Mouse (Mus musculus): ENCODE results near the gene Cop1. TPM values are rescaled to one million over a fixed set of nuclear protein-coding genes. Genes with fewer than 3 reads are reported as not detected.
"Not testable (repeated sequence)": the region's sequence is repeated elsewhere in the genome, so short reads cannot be mapped to it uniquely, and the experiment has no call there.

Cop1 gene
- total RNA-seq (2021), result 100 to 1,000 TPM; 152 to 162 TPM

DNA sequence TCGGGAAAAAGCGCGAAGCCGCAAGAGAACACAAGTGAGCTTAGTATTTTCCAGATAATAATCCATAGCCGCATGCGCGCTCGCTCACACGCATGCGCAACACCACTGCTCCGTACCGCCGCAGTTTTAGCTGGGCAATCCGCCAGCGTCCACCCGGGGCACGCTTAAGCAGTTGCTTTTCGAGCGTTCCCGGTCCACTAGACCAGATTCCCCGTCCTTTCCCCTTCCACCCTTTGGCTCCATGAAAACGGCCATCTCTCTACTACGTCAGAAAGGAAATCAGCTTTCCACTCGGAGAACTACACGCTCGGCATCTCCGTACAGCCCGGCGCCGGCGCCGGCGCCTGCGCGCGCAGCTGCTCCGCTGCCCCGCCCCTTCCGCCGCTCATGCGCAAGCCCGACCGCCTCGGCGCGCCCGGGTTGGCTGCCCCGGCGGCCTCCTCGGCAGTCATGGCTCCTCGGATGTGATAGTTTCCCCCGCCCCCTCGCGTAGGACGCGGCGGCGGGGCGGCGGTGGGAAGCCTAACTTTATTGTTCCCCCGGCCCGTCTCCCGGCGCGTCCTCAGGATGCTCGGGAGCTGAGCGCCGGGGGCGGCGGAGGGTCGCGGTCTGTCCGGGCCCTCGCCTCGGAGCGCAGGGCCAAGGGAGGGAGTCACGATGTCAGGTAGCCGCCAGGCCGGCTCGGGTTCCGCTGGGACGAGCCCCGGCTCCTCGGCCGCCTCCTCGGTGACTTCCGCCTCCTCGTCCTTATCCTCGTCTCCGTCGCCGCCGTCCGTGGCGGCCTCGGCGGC is at the start of gene Cop1:
TSS of gene Cop1 (plus strand) at position 540 of the 791 bp plus-strand sequence.
- DNase-seq, result peak; percentile 95

DNA sequence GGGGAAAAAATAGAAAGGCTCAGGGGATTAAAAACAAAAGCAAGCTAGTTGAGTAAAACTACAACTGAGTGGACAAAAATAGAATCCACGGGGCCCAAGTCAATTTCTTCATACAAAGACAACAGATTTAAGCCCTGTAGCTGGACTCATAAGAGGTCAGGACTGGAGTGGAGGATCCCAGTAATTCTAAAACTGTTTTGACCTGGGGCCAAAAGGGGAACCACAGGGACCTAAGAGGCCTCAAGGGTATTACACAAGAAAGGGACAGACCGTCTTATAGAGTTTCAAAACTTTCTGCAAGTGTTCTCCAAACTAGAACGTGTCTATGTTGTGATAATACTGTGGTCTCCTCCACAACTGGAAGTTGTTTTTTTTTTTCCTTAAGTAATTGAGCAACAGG is 45.4 kb upstream of the Cop1 start:
- intact Hi-C loops (cut with DNase I), result no loop called here

More for the DNA sequence above, at the start of gene Cop1:
- intact Hi-C loops (cut with DNase I), result not testable (repeated sequence)

DNA sequence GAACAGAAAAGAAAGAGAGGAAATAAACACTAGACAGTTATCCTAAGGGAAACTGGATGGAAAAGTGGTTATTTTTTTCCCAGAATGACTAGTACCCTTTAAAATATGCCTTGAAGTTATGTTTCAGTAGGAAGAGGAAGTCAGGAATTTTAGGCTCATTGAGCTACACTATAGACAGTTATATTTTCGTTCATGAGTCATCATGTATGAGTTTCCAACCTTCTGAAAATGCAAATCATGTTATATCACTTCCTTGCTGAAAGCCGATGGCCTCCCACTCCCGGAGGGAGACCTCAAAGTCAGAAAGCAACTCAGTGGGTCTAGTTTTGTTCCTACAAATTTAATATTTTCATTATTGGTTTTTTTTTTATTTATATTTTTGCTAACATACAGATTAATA is 33.5 kb upstream of the Cop1 start:
- intact Hi-C loops (cut with DNase I), result no loop called here
- DNase-seq, result no peak

More for the DNA sequence above, 45.4 kb upstream of the Cop1 start:
- no peak for DNase-seq

DNA sequence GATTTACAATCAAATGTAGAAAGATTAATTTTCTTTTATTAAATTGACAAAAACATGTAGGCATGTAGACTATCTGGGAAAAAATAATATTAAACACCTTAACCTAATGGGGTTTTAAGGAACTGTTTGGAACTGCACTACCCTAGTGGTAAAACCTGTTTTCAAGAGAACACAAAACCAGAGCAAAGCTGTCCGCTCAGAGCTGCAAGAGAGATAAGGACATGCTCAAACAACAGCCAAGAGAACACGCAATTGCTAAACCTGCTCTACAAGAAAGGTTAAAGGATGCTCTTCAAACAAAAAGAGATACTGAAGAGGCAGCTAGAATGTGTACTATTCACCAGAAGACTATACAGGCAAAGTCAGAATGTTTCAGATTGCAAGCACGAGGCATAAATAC is 32.5 kb upstream of the Cop1 start:
- intact Hi-C loops (cut with DNase I), result no loop called here
- no peak for DNase-seq

DNA sequence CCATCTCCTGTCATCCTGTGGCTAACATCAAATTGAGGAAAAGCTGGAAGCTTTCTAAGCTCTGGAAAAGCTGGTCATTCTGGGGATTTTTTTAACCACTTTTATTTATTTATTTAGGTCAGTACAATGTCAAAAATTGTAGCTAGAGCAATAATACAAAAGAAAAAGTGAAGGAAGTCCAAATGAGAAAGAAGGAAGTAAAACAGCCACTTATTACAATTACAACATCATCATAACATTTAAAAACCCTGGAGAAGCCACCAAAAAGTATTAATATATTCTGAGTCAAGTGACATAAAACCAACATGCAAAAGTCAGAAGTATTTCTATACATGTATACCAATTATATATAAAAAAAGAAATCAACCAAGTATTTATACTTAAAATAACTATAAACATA is 30.9 kb upstream of the Cop1 start:
- DNase-seq, result no peak
- intact Hi-C loops (cut with DNase I), result no loop called here

DNA sequence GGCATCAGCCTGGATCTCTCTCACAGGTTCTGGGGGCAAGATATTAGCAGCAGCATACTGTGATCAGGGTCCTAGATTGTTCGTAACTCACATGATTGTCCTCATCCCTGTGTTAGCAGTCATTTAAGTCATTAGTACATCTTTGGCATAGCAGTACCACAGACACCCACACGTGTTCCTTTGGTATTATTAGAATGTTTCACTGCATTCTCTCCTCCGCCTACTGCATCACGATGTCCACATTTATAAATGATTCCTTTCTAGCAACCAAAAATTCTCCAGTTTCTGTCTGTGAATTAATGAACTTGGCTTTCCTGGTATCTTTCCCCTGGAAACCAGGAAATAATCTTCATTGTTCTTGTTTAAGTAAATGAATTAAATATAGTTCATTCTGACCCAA is 20.4 kb upstream of the Cop1 start:
- no peak for DNase-seq
- intact Hi-C loops (cut with DNase I), result no loop called here

DNA sequence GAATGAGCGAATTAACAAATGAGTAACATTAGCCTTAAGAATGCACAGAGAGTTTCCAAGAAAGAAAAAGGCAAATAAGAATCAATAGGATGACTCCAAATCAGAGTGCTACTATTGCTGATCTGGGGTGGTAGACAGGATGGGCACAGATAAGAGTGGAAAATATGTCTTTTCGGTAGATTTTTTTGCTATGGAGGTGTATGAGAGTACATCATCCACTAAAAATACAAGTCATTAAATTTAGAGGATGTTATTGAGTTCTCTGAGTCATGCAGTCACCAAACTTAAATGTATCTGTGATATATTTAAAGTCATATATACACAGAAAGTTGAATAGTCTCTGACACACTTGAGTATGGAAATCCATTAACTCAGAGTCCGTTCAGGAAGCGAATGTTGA is 14.7 kb upstream of the Cop1 start:
- intact Hi-C loops (cut with DNase I), result no loop called here
- no peak for DNase-seq

DNA sequence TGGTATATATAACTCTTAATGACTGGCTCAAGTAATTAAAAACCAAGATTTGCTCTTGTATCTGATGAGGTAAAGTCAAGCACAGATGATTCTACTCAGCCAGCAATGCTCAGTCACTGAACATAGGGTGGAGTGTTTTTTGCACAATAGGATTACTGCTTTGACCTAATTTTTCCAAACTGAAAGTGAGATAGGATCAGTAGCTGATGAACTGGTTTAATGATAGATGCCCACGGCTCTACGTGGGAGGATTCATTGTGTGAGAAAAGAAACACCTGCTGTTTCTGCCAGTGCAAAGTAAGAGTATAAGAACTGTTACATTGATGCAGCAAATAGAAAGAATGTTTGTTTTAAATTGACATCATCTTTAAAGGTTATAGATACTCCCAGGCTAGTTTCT is 10.1 kb upstream of the Cop1 start:
- intact Hi-C loops (cut with DNase I), result no loop called here

DNA sequence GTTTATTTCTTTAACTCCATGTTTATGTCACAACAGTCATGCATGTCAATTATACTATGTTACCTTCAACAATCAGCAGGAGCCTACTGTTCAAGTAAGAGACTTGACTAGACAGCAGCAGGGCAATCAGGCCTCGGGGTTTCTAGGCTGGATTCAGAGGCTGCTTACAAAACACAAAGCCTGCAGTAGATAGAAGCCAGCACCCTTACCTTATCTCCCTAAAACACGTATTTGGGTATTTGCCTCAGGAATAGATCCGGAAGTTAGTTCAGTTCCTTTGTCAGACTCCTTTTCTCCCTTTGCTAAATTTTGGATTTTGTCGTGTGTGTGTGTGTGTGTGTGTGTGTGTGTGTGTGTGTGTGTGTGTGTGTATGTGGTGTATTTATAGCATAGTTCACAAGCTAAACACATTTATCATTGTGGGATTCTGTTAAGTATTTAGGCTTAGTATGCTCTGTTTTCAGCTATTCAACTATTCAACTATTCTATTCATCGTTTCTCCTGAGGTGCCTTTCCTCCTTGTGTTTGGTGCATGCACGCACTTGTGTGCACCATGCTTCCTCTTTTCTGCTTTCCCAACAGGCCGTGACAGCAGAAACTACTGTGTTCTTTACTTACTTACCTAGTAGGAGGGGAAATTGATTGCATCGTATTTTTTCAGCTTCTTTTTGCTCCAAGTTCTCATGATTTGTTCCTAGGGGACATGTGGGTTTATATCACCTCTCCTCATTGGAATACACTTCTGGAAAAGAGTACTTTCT is 6.9 kb upstream of the Cop1 start:
- intact Hi-C loops (cut with DNase I), result no loop called here

More for the DNA sequence above, 10.1 kb upstream of the Cop1 start:
- no peak for DNase-seq

DNA sequence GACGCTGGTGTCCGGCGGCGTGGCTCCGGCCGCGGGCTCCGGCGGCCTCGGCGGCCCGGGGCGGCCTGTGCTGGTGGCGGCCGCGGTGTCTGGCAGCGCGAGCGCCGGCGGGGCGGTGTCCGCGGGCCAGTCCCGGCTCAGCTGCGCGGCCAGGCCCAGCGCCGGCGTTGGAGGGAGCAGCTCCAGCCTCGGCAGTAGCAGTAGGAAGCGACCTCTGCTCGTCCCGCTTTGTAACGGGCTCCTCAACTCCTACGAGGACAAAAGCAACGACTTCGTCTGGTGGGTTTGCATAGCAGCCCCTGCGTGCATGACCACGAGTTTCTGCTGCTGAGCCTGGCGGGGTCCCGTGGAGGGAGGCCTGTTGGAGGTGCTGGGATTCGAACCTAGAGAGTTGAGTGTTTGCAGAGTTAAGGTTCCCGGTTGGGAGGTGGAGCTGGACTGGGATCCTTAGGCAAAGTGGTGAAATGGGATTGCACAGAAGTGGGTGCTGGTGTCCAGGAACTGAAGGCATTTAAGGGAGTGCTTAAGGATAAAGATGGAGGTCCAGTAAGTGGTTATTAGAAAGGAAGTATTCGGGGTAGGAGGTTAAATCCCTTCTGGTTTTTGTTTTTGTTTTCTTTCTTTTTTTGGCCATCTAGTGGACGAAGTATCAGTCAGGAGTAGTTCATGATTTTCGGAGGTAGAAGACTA is 597 bp downstream of the Cop1 start:
- intact Hi-C loops (cut with DNase I), result not testable (repeated sequence)
- DNase-seq, result peak; percentile 34

More for the DNA sequence above, 6.9 kb upstream of the Cop1 start:
- no peak for DNase-seq

DNA sequence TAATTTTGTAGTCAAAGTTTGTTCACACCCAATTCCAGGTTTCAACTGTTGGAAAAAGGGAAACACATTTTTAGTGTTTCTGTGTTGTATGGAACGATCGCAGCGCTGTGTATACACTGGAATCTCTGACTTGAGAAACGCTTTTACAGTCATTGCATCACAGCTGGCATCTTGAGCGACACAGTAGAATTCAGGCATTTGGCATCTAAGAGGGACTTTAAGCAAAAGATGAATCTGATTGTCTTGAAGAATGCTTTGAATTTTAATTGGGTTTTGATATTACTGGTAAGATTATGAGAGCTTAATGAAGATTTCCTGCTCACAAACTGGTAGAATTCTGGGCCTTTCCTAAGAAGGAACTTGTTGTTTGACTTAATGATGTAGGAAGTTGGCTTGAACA is 1.3 kb downstream of the Cop1 start:
- intact Hi-C loops (cut with DNase I), result no loop called here

DNA sequence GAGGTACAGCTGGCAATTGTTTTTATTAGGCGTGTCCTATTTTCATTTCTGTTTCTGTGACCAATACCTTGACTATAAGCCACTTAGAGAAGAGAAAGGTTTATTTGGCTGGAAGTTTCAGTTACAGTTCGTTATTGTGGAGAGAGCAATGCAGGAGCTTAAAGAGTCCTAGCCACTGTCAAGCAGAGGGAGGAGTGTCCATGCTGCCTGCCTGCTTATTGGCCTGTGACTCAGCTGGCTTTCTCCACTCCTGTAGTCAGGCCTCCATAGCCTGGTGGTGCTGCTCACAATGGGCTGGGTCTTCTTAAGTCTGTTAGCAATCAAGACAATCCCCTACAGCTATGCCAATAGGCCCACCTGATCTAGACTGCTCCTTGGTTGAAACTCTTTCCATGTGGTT is 2.4 kb downstream of the Cop1 start:
- DNase-seq, result no peak
- intact Hi-C loops (cut with DNase I), result no loop called here

More for the DNA sequence above, 1.3 kb downstream of the Cop1 start:
- no peak for DNase-seq

DNA sequence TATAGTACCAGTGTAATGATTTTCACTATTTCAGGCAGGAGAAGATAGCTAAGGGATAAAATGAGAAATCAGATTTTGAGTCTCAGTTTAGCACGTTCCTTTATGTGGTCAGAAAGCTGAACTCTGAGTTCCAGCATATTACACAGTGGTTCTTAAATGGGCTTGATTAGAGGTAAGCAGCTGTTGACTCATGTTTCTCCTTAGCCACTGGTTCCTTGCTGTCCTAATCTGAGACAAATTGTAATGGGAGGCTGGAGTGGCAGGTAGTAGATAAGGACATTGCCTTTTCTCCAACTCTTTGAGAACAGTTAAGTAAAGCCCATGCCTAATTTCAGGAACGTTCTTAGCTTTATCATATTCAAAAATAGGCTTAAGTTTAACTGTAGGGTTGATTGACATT is 3.6 kb downstream of the Cop1 start:
- DNase-seq, result no peak
- intact Hi-C loops (cut with DNase I), result no loop called here

DNA sequence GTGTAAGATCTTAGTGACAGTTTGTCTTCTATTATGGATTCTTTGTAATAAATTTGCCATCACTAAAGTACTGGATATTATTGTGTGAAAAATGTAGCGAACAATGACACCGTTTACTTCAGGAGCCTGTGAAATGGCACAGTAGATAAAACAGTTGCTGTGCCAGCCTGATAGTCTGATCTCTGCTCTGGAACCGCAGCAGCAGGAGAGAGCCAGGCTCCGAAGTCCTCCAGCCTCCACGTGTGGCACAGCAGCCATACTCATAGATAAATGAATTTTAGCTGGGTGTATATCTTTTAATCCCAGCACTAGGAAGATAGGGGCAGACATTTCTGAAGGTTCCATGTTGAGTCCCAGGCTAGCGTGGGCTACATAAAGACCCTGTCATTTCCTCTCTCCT is 6.0 kb downstream of the Cop1 start:
- intact Hi-C loops (cut with DNase I), result no loop called here

DNA sequence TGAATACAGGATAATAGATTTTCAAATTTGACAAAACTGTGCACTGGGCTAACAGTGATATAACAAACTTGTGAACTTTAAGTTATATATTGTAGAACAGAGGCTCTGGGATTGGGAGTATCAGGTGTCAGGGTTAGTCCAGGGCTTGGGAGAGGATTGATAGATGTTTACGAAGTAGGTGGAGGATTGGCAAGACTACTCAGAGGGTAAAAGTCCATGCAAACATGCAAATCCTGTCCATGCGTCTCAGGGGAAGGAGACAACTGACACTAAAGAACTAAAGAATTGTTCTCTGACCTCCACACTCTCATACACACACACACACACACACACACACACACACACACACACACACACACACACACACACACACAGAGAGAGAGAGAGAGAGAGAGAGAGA is 18.2 kb downstream of the Cop1 start:
- DNase-seq, result no peak
- intact Hi-C loops (cut with DNase I), result no loop called here

More for the DNA sequence above, 6.0 kb downstream of the Cop1 start:
- DNase-seq, result no peak

DNA sequence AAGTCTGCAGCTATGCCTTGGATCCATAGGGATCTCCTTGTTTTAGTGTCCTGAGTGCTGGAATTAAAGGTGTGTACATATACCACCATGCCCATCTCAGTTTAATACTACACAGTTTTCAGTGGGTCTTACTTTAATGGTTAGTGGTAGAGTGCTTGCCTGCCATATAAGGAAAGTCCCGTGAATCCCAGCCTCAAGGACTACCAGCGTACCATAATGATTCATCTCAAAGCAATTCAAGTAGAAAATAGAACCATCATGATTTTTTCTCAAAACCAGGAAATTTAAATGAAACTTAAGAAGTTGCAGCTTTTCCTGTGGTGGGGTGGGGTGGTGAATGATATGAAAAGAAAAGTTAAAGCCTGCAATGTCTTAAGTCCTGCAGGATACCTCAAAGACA is 21.0 kb downstream of the Cop1 start:
- intact Hi-C loops (cut with DNase I), result no loop called here
- no peak for DNase-seq

DNA sequence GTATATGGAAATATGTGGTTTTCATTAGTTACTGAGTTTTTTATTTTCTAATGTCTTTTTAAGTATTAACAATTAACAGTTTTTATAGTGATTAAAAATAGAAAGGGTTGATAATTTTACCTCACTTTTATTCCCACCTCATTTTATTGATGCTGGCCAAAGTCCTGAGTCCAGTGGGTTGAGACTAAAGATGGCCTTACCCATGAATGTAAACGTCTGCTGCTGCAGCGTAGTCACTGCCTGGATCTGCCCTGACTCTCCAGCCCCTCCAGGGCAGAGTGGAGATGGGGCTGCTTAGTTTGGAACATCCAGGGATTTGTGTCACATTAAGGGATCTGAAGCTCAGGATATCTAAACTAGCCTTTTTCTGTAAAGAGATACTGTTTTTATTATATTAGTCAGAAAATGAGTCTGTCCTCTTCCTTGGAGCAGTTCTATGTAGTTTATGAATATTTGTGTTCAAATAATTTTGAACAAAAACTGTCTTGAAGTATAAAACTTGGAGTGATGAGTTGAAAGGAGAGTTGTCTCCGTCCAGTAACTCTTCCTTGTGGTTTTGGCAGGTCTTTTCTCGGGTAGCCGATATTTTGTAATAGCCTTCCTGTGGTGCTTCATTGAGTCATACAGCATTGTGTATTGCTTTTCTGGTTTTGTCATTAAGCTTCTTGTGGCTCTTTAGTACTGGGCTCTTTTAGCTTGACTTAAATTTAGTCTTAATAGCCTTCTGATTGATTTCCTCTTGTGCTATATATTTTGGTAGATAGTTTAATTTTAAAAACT is 23.0 kb downstream of the Cop1 start:
- no peak for DNase-seq
- intact Hi-C loops (cut with DNase I), result no loop called here

DNA sequence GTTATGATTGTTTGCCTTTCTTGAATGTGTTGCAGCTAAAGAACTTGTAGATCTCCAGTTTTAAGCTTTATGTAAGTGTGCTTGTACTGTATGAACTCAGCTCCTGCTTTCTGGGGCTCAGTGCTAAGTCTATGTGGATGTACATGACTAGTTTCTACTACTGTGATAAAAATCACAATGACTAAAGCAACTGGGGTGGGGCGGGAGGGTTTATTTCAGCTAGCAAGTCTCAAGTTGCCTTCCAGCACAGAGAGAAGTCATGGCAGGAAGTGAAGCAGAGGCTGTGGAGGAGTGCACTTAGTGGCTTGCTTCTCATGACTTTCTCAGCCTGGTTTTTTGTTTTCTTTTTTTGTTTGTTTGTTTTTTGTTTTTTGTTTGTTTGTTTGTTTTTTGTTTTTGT is 24.4 kb downstream of the Cop1 start:
- no peak for DNase-seq
- intact Hi-C loops (cut with DNase I), result no loop called here

DNA sequence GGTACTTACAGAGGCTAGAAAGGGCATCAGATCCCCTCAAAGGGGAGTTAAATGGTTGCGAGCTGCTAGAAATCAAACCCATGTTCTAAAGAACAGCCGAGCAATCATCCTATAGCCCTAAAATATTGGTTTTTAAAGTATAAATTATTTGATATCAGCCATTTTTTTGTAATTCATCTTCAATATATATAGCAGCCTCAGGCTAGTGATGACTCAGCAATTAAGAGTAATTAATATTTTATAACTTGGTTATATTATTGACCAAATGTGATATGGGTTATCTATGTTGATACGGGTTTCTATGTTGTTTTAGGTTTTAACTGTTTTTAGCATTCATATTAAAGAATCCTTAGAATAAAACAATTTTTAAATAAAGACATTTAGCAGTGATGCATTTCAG is 31.7 kb downstream of the Cop1 start:
- DNase-seq, result no peak

DNA sequence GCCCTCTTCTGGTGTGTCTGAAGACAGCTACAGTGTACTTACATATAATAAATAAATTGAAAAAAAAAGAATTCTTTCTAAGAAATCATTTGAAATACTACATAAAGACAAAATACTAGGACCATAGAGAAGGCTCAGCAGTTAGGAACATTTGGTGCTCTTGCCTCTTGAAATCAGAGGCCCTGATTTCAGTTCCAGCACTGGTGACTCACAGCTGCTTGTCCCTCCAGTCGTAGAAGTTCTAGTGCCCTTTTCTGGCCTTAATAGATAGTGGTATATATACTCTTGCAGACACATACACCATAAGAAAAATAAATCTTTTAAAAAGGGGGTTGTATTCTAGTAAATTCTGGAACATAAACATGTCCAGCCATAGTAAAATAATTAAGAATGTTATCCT is 48.0 kb downstream of the Cop1 start:
- DNase-seq, result no peak
- intact Hi-C loops (cut with DNase I), result no loop called here

More for the DNA sequence above, 31.7 kb downstream of the Cop1 start:
- intact Hi-C loops (cut with DNase I), result no loop called here

DNA sequence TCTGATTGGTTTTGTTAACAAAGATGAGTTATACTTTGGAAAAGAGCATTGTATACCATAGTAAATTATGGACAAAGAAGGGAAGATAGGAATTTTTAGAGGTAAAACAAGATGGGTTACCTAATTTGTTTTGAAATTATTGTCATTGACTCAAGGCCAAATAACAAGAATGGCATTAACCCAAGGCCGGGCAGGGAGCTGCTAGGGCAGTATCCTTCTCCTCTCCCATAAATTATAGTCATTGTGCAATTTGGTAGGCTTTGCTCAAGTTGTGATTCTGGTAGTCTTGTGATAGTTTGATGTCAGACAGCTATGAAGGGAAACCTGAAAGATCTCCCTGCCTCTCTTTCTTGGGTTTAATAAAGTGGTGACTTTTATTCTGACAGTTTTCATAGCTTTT is 49.7 kb downstream of the Cop1 start:
- intact Hi-C loops (cut with DNase I), result no loop called here
- DNase-seq, result no peak
